8 mouse cellular contexts compared by ENCODE assay signal in the genomic region with DNA sequence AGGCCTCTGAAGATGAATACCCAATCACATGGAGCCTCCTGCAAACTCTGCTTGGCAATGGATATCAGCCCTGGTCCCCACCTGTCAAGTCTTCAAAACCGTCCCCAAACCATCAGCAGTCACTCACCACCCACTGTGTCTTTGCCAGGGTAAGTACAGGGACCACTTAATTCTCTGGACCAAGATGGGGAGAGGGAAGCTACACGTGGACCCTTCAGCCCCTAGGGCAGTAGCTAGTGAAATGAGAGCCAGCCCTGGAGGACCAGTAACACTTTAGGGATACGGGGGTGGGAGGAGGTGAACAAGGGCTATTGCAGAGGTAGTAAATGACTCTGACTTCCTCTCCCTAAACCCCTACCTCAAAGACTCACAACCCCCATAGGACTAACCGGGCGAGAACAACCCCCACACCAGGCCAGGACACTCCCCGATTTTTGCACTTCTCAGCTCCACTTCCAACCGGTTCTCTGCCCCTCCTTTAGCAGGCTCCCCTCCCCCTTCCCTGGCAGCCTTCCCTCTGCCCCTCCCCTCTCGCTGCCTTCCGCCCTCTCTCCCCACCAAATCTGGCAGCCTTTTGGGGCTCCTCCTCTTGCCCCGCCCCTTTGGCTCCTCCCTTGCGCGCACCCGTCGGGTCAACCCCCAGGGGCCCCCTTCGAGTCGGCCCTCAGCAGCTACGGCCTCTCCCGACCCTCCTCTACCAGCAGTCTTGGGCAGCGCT. TPM values are rescaled to one million over a fixed set of nuclear protein-coding genes. Genes with fewer than 3 reads are reported as not detected.
DNase-seq lines count a peak whose midpoint lies in the region; ATAC-seq and TF ChIP-seq lines count a peak whose summit lies in the region.

No protein-coding gene starts in this region.

- H3K36me3 ChIP-seq in embryonic facial prominence, embryonic 15.5 days = peaks cover 33% of the 10 kb centered on the region
- H3K36me3 ChIP-seq in heart, embryonic 13.5 days = peaks cover 41% of the 10 kb centered on the region
- H3K36me3 ChIP-seq in kidney, postnatal 0 days (ENCODE audit: insufficient read depth, low read length) = peaks cover 15% of the 10 kb centered on the region
- H3K36me3 ChIP-seq in liver, embryonic 11.5 days (ENCODE audit: control insufficient read depth, insufficient read depth, low read length) = no peaks in the 10 kb centered on the region; the same call in 1 of the 2 replicates
- no peaks in the 10 kb centered on the region for H3K36me3 ChIP-seq in myocyte (ENCODE audit: control insufficient read depth, insufficient read depth)
- H3K36me3 ChIP-seq in stomach, embryonic 16.5 days (ENCODE audit: control insufficient read depth, insufficient read depth, low read length) = peaks cover 14% of the 10 kb centered on the region

- H3K27me3 ChIP-seq in embryonic facial prominence, embryonic 15.5 days = no peaks in the 10 kb centered on the region
- peaks cover 13% of the 10 kb centered on the region for H3K27me3 ChIP-seq in heart, embryonic 13.5 days (replicated peaks)
- no peaks in the 10 kb centered on the region for H3K27me3 ChIP-seq in kidney, postnatal 0 days (ENCODE audit: insufficient read depth, low read length)
- peaks cover 32% of the 10 kb centered on the region for H3K27me3 ChIP-seq in liver, embryonic 11.5 days (replicated peaks; ENCODE audit: control insufficient read depth, insufficient read depth, low read length)
- no peaks in the 10 kb centered on the region for H3K27me3 ChIP-seq in myocyte (ENCODE audit: control insufficient read depth, insufficient read depth, insufficient read length)
- no peaks in the 10 kb centered on the region for H3K27me3 ChIP-seq in stomach, embryonic 16.5 days (ENCODE audit: control insufficient read depth, insufficient read depth, low read length)

- 3% methylated on average over 18 of the region's 19 CpGs for WGBS in embryonic facial prominence, embryonic 15.5 days
- WGBS in heart, embryonic 13.5 days = 4% methylated on average over 19 of the region's 19 CpGs
- WGBS in kidney, postnatal 0 days = 1% methylated on average over 19 of the region's 19 CpGs
- WGBS in liver, embryonic 11.5 days = 4% methylated on average over 19 of the region's 19 CpGs
- 3% methylated on average over 19 of the region's 19 CpGs for WGBS in stomach, embryonic 16.5 days

- ATAC-seq in embryonic facial prominence, embryonic 15.5 days (ENCODE audit: insufficient number of reproducible peaks, low FRiP score, low TSS enrichment, low read depth) = peak; percentile 89
- peak; percentile 80 for ATAC-seq in heart, embryonic 13.5 days (ENCODE audit: extremely low read depth, insufficient number of reproducible peaks, low FRiP score, low TSS enrichment)
- ATAC-seq in kidney, postnatal 0 days (replicated peaks; ENCODE audit: low FRiP score, low read depth) = peak; percentile 86
- ATAC-seq in liver, embryonic 11.5 days (replicated peaks; ENCODE audit: low FRiP score) = peak; percentile 75
- ATAC-seq in stomach, embryonic 16.5 days (ENCODE audit: insufficient read depth, low FRiP score) = peak; percentile 92

- no peaks in the 10 kb centered on the region for H3K9me3 ChIP-seq in embryonic facial prominence, embryonic 15.5 days (replicated peaks)
- H3K9me3 ChIP-seq in heart, embryonic 13.5 days = no peaks in the 10 kb centered on the region
- H3K9me3 ChIP-seq in kidney, postnatal 0 days (replicated peaks; ENCODE audit: low read length) = no peaks in the 10 kb centered on the region
- H3K9me3 ChIP-seq in liver, embryonic 11.5 days (ENCODE audit: control insufficient read depth, low read length) = peaks cover 3% of the 10 kb centered on the region; the same call in 1 of the 2 replicates
- no peaks in the 10 kb centered on the region for H3K9me3 ChIP-seq in stomach, embryonic 16.5 days (replicated peaks; ENCODE audit: control insufficient read depth, low read length)

- H3K4me1 ChIP-seq in embryonic facial prominence, embryonic 15.5 days = peaks cover 35% of the 10 kb centered on the region
- H3K4me1 ChIP-seq in heart, embryonic 13.5 days = peaks cover 57% of the 10 kb centered on the region
- peaks cover 40% of the 10 kb centered on the region for H3K4me1 ChIP-seq in kidney, postnatal 0 days (replicated peaks; ENCODE audit: insufficient read depth, low read length)
- peaks cover 5% of the 10 kb centered on the region; the same call in 1 of the 2 replicates for H3K4me1 ChIP-seq in liver, embryonic 11.5 days (replicated peaks; ENCODE audit: control insufficient read depth, insufficient read depth, low read length)
- peaks cover 30% of the 10 kb centered on the region for H3K4me1 ChIP-seq in stomach, embryonic 16.5 days (ENCODE audit: control insufficient read depth, insufficient read depth, low read length)

- H3K9ac ChIP-seq in embryonic facial prominence, embryonic 15.5 days = peak overlapping the region; percentile 16
- peak overlapping the region; percentile 95 for H3K9ac ChIP-seq in heart, embryonic 13.5 days
- H3K9ac ChIP-seq in kidney, postnatal 0 days (ENCODE audit: low read depth, low read length) = peak overlapping the region; percentile 47; the same call in 1 of the 2 replicates
- H3K9ac ChIP-seq in liver, embryonic 11.5 days (ENCODE audit: low read depth, low read length) = peak overlapping the region; percentile 43; the same call in 1 of the 2 replicates
- H3K9ac ChIP-seq in stomach, embryonic 16.5 days (ENCODE audit: low read length) = peak overlapping the region; percentile 81

- DNase-seq in B cell, adult 2 months = peak; percentile 89 to 92
- peak; percentile 97 to 99 for DNase-seq in adrenal gland, postnatal 36 days
- peak; percentile 98 for DNase-seq in kidney, postnatal 0 days (ENCODE audit: low spot score)
- DNase-seq in liver, embryonic 11.5 days (ENCODE audit: low spot score) = peak; percentile 90

- peak; percentile 51 for TF ChIP-seq POLR2A in myocyte (IDR thresholded peaks at IDR 0.05; ENCODE audit: insufficient read length, low read depth)

- H3K79me2 ChIP-seq in myocyte (ENCODE audit: control insufficient read depth, insufficient read depth) = no peaks in the 10 kb centered on the region

- peak overlapping the region; percentile 41 for H3ac ChIP-seq in myocyte (ENCODE audit: control insufficient read depth, insufficient read length)

- H3K27ac ChIP-seq in embryonic facial prominence, embryonic 15.5 days (replicated peaks) = peak overlapping the region; percentile 86
- H3K27ac ChIP-seq in heart, embryonic 13.5 days (replicated peaks) = peak overlapping the region; percentile 94
- peak overlapping the region; percentile 64 for H3K27ac ChIP-seq in kidney, postnatal 0 days
- peak overlapping the region; percentile 43; the same call in 1 of the 2 replicates for H3K27ac ChIP-seq in liver, embryonic 11.5 days (ENCODE audit: low read depth, low read length)
- peak overlapping the region; percentile 98 for H3K27ac ChIP-seq in stomach, embryonic 16.5 days (ENCODE audit: low read length)

- H3K4me3 ChIP-seq in embryonic facial prominence, embryonic 15.5 days (replicated peaks) = peak overlapping the region; percentile 85
- peak overlapping the region; percentile 88 for H3K4me3 ChIP-seq in heart, embryonic 13.5 days
- H3K4me3 ChIP-seq in kidney, postnatal 0 days (replicated peaks; ENCODE audit: low read depth, low read length) = peak overlapping the region; percentile 95
- peak overlapping the region; percentile 64 for H3K4me3 ChIP-seq in liver, embryonic 11.5 days (ENCODE audit: low read depth, low read length)
- peak overlapping the region; percentile 41 for H3K4me3 ChIP-seq in myocyte
- H3K4me3 ChIP-seq in stomach, embryonic 16.5 days (replicated peaks; ENCODE audit: low read length) = peak overlapping the region; percentile 96

- no peak; the same call in 1 of the 2 replicates for TF ChIP-seq CTCF in kidney, postnatal 0 days (IDR thresholded peaks at IDR 0.05; ENCODE audit: low read depth)

- peak overlapping the region; percentile 81 for H3K4me2 ChIP-seq in embryonic facial prominence, embryonic 15.5 days (replicated peaks)
- H3K4me2 ChIP-seq in heart, embryonic 13.5 days = peak overlapping the region; percentile 92
- H3K4me2 ChIP-seq in kidney, postnatal 0 days (ENCODE audit: low read length) = peak overlapping the region; percentile 74
- peak overlapping the region; percentile 84 for H3K4me2 ChIP-seq in liver, embryonic 11.5 days
- H3K4me2 ChIP-seq in myocyte (ENCODE audit: low read depth) = peak overlapping the region; percentile 61
- peak overlapping the region; percentile 78 for H3K4me2 ChIP-seq in stomach, embryonic 16.5 days (ENCODE audit: low read depth, low read length)

TF ChIP-seq in myocyte, 11 proteins besides CTCF, POLR2A, EP300 and RAD21 (continues in another document):
- no peak for TF ChIP-seq MYOG (IDR thresholded peaks at IDR 0.05; ENCODE audit: control insufficient read depth in 1 of 3, insufficient read depth in 1 of 3, insufficient read length in 2 of 3, low read depth in 2 of 3)

RNA-seq across cellular contexts. Expression of a gene that starts 1.9 kb away (rescaled TPM):
- total RNA-seq in adrenal gland, postnatal 36 days (2021) = 10 to 100 TPM; 31.2 to 62.6 TPM
- 28.5 and 29.5 TPM in 2 replicates for polyA plus RNA-seq in embryonic facial prominence, embryonic 15.5 days (2015; fragmentation: Nextera tagmentation; extraction: Ambion mirVana)
- polyA plus RNA-seq in heart, embryonic 13.5 days (2015; fragmentation: Nextera tagmentation; extraction: Ambion mirVana) = 16.1 and 20.8 TPM in 2 replicates
- 27.9 and 33.4 TPM in 2 replicates for polyA plus RNA-seq in kidney, postnatal 0 days (2015; fragmentation: Nextera tagmentation; extraction: Ambion mirVana)
- 5.3 and 6.9 TPM in 2 replicates for polyA plus RNA-seq in liver, embryonic 11.5 days (2014; fragmentation: Nextera tagmentation; extraction: Ambion mirVana)
- 1.7 TPM for polyA plus RNA-seq in myocyte (2012; fragmentation: generic; extraction: Trizol)
- polyA plus RNA-seq in stomach, embryonic 16.5 days (2015; fragmentation: Nextera tagmentation; extraction: Ambion mirVana) = 24.1 and 24.4 TPM in 2 replicates

RNA-seq across cellular contexts. Expression of a gene that starts 4.3 kb away (rescaled TPM):
- total RNA-seq in adrenal gland, postnatal 36 days (2021) = 1 to 10 TPM; 1.9 to 2.4 TPM
- 0.25 and 0.51 TPM in 2 replicates for polyA plus RNA-seq in embryonic facial prominence, embryonic 15.5 days (2015; fragmentation: Nextera tagmentation; extraction: Ambion mirVana)
- 0.22 and 0.27 TPM in 2 replicates for polyA plus RNA-seq in heart, embryonic 13.5 days (2015; fragmentation: Nextera tagmentation; extraction: Ambion mirVana)
- 0.46 and 0.64 TPM in 2 replicates for polyA plus RNA-seq in kidney, postnatal 0 days (2015; fragmentation: Nextera tagmentation; extraction: Ambion mirVana)
- polyA plus RNA-seq in liver, embryonic 11.5 days (2014; fragmentation: Nextera tagmentation; extraction: Ambion mirVana) = 0.05 and 0.16 TPM in 2 replicates
- 2.5 TPM for polyA plus RNA-seq in myocyte (2012; fragmentation: generic; extraction: Trizol)
- polyA plus RNA-seq in stomach, embryonic 16.5 days (2015; fragmentation: Nextera tagmentation; extraction: Ambion mirVana) = 0.14 and 0.89 TPM in 2 replicates

RNA-seq across cellular contexts. Expression of a gene that starts 48.4 kb away (rescaled TPM):
- 10 to 100 TPM; 19.2 to 37.3 TPM for total RNA-seq in adrenal gland, postnatal 36 days (2021)
- 21.9 and 22.6 TPM in 2 replicates for polyA plus RNA-seq in embryonic facial prominence, embryonic 15.5 days (2015; fragmentation: Nextera tagmentation; extraction: Ambion mirVana)
- 15.4 and 17.8 TPM in 2 replicates for polyA plus RNA-seq in heart, embryonic 13.5 days (2015; fragmentation: Nextera tagmentation; extraction: Ambion mirVana)
- polyA plus RNA-seq in kidney, postnatal 0 days (2015; fragmentation: Nextera tagmentation; extraction: Ambion mirVana) = 15.7 and 16.0 TPM in 2 replicates
- 7.8 and 10.1 TPM in 2 replicates for polyA plus RNA-seq in liver, embryonic 11.5 days (2014; fragmentation: Nextera tagmentation; extraction: Ambion mirVana)
- polyA plus RNA-seq in myocyte (2012; fragmentation: generic; extraction: Trizol) = 2.6 TPM
- polyA plus RNA-seq in stomach, embryonic 16.5 days (2015; fragmentation: Nextera tagmentation; extraction: Ambion mirVana) = 16.2 and 16.8 TPM in 2 replicates

Comparison
In these comparisons a context has a peak if more than half of its experiments do, and no peak if none do; other contexts are left out.
1. Peak in every context shown above with its lines: DNase-seq, ATAC-seq, H3K4me3 ChIP-seq and H3K27ac ChIP-seq.
2. H3K27ac ChIP-seq: peak in every context shown above with its lines; median percentile 98 in stomach, embryonic 16.5 days; 94 in heart, embryonic 13.5 days; 86 in embryonic facial prominence, embryonic 15.5 days; 64 in kidney, postnatal 0 days; 43 in liver, embryonic 11.5 days.
3. H3K4me3 ChIP-seq: peak in every context shown above with its lines; median percentile 96 in stomach, embryonic 16.5 days; 95 in kidney, postnatal 0 days; 88 in heart, embryonic 13.5 days; 85 in embryonic facial prominence, embryonic 15.5 days; 64 in liver, embryonic 11.5 days; 41 in myocyte.
4. H3K9ac ChIP-seq: peak in every context shown above with its lines; median percentile 95 in heart, embryonic 13.5 days; 81 in stomach, embryonic 16.5 days; 47 in kidney, postnatal 0 days; 43 in liver, embryonic 11.5 days; 16 in embryonic facial prominence, embryonic 15.5 days.